Mouse (Mus musculus) hindbrain, embryonic 10.5 days (tissue): ENCODE data around the gene Padi2. TPM values are rescaled to one million over a fixed set of nuclear protein-coding genes. Genes with fewer than 3 reads are reported as not detected.
A peak's percentile ranks its signal among the peaks of the same experiment; 100 is the strongest.

ENCODE experiments used
- DNase-seq: peaks from one replicate; pipeline ENCODE4 v3.0.0-alpha.2; 2017; ENCODE audit warnings: low spot score
- H3K27ac ChIP-seq: fragments of 300-500 bp; sonication (generic); 2 replicates; pipeline ENCODE4 v1.5.1; 2016; ENCODE audit warnings: mild to moderate bottlenecking, moderate library complexity
- H3K27me3 ChIP-seq: fragments of 300-500 bp; sonication (generic); 2 replicates; pipeline ENCODE4 v1.6.1; 2016; ENCODE audit warnings: mild to moderate bottlenecking; ENCODE audit not compliant: poor library complexity, insufficient read depth, severe bottlenecking
- H3K36me3 ChIP-seq: fragments of 300-500 bp; sonication (generic); 2 replicates; pipeline ENCODE4 v1.6.1; 2016; ENCODE audit warnings: mild to moderate bottlenecking, moderate library complexity
- H3K4me1 ChIP-seq: fragments of 300-500 bp; sonication (generic); replicated peaks from 2 replicates; pipeline ENCODE4 v1.6.1; 2016; ENCODE audit warnings: mild to moderate bottlenecking
- H3K4me3 ChIP-seq: fragments of 300-500 bp; sonication (generic); 2 replicates; pipeline ENCODE4 v1.5.1; 2016; ENCODE audit warnings: mild to moderate bottlenecking, moderate library complexity
- H3K9me3 ChIP-seq: fragments of 300-500 bp; sonication (generic); 2 replicates; pipeline ENCODE4 v1.6.1; 2016; ENCODE audit warnings: mild to moderate bottlenecking, moderate library complexity
- WGBS: fragments of 180-500 bp; shearing (Covaris S2); methylation state at CpG from one replicate; pipeline ENCODE4 v1.1.7; 2016; 5-methylcytosine and 5-hydroxymethylcytosine counted together
- polyA plus RNA-seq: library from polyadenylated mRNA; unstranded; fragments of >200 nt; fragmentation: Nextera tagmentation; extraction: Ambion mirVana; gene quantifications from 2 replicates; pipeline ENCODE4 v1.2.1, GENCODE M21; 2016

Padi2 gene
- polyA plus RNA-seq, 1 experiment from 2014 or later, result 1.4 TPM

GRCm38 (mm10) chr4:140872686-140872992 lies 33.5 kb upstream of the Padi2 start:
- WGBS, result 78% methylated on average over 5 of the region's 5 CpGs
- H3K4me3 ChIP-seq, result no peak overlapping the region
- H3K9me3 ChIP-seq, result peaks cover 17% of the 10 kb centered on the region
- peaks cover 17% of the 10 kb centered on the region for H3K27me3 ChIP-seq
- H3K36me3 ChIP-seq, result no peaks in the 10 kb centered on the region
- H3K27ac ChIP-seq, result no peak overlapping the region
- H3K4me1 ChIP-seq, result peaks cover 19% of the 10 kb centered on the region
- DNase-seq, result no peak

DNA sequence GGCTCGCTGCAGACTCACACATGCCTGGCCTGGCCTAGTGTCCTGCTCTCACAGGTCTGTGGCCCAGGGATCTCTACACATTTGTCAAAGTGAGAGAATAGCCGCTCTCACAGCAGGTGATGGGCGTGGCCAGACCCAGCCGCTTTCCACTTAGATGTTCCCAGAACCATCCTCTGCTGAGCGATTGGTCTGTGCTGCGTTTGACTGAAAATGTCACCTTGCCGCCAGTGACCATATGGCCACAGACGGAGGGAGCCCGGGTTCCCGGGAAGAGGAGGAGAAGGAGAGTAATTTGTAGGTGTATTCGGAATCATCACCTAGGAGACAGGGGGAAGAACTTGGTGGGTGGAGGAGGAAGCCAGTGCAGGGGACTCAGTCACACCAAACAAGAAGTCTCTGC lies 33.1 kb upstream of the Padi2 start:
- Histone ChIP-seq H3K9me3 (peaks cover 17% of the 10 kb centered on the region), H3K36me3 (no peaks in the 10 kb centered on the region), H3K4me3 (no peak overlapping the region), H3K27me3 (peaks cover 15% of the 10 kb centered on the region), H3K27ac (no peak overlapping the region), H3K4me1 (peaks cover 19% of the 10 kb centered on the region)
- DNase-seq, result no peak
- 65% methylated on average over 11 of the region's 11 CpGs for WGBS

DNA sequence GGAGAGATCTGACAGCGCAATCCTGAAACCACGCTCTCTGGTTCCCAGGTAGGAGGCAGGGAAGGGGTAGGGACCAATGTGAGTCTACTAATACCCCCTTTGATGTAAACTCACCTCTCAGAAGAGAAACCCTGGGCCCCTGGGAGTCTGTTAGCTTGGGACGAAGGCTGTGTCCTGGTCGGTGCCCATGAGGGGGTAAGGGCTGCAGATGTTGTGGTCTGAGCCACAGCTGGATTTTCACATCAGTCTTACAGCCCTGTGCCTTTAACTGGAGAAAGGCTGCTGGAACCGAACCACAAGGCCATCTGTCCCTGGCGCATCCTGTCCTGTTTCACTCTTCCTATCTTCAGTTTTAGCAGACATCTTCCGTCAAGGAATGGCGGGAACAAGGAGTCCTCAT lies 30.0 kb upstream of the Padi2 start:
- peaks cover 17% of the 10 kb centered on the region for H3K9me3 ChIP-seq
- H3K36me3 ChIP-seq, result no peaks in the 10 kb centered on the region
- no peak for DNase-seq
- WGBS, result 89% methylated on average over 8 of the region's 8 CpGs
- H3K4me1 ChIP-seq, result peaks cover 10% of the 10 kb centered on the region; the same call in 1 of the 2 replicates
- no peak overlapping the region for H3K27ac ChIP-seq
- no peak overlapping the region for H3K4me3 ChIP-seq
- H3K27me3 ChIP-seq, result no peaks in the 10 kb centered on the region

DNA sequence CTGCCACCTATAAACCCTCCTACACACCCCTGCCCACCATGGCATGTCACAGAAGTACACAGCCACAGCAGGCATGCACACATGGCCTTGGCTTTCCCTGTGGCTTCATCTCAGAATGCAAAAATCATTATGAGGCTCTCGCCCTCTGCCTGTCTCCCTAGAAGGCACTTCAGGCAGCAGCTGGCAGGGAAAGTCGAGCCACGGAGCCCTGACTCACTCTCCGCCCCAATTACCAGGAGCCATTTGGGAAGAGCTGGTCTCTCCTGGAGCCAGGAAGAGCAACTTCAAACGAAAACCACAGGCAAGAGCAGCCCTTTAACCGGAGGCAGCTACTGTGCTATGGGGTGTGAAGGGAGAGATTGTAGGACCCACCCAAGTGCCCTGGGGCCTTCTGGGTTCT lies 29.5 kb upstream of the Padi2 start:
- H3K9me3 ChIP-seq, result peaks cover 17% of the 10 kb centered on the region
- H3K27me3 ChIP-seq, result no peaks in the 10 kb centered on the region
- H3K4me1 ChIP-seq, result peaks cover 10% of the 10 kb centered on the region; the same call in 1 of the 2 replicates
- no peak for DNase-seq
- H3K4me3 ChIP-seq, result no peak overlapping the region
- WGBS, result 71% methylated on average over 6 of the region's 6 CpGs
- H3K27ac ChIP-seq, result no peak overlapping the region
- H3K36me3 ChIP-seq, result no peaks in the 10 kb centered on the region

GRCm38 (mm10) chr4:140877441-140877840 lies 28.7 kb upstream of the Padi2 start:
- Histone ChIP-seq H3K9me3 (peaks cover 24% of the 10 kb centered on the region), H3K4me3 (no peak overlapping the region), H3K27ac (no peak overlapping the region), H3K4me1 (peaks cover 10% of the 10 kb centered on the region; the same call in 1 of the 2 replicates), H3K36me3 (no peaks in the 10 kb centered on the region), H3K27me3 (no peaks in the 10 kb centered on the region)
- DNase-seq, result no peak
- WGBS, result 74% methylated on average over 9 of the region's 9 CpGs

DNA sequence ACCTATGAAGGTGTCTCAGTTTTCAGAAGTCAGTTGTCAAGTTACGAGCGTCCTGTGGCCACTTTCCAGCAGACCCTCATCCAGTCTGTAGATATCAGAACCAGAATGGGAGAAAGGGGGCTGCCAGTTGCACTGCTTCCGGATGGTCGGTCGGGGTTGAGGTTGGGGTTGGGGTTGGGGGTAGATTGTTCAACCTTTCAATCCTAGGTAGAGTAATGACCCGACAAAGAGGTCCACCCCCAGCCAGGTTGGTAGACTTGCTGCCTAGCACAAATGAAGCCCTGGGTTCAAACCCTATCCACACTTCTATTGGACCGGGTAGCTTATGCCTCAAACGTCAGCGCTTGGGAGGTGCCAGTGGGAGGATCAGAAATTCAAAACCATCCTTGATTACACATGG lies 27.5 kb upstream of the Padi2 start:
- no peaks in the 10 kb centered on the region for H3K27me3 ChIP-seq
- no peak for DNase-seq
- peaks cover 10% of the 10 kb centered on the region; the same call in 1 of the 2 replicates for H3K4me1 ChIP-seq
- H3K4me3 ChIP-seq, result no peak overlapping the region
- no peak overlapping the region for H3K27ac ChIP-seq
- peaks cover 15% of the 10 kb centered on the region for H3K9me3 ChIP-seq
- 91% methylated on average over 9 of the region's 9 CpGs for WGBS
- H3K36me3 ChIP-seq, result no peaks in the 10 kb centered on the region

- no peaks in the 10 kb centered on the region for H3K27me3 ChIP-seq
- DNase-seq, result no peak
- 88% methylated on average over 6 of the region's 6 CpGs for WGBS
- no peak overlapping the region for H3K4me3 ChIP-seq
- H3K4me1 ChIP-seq, result peaks cover 15% of the 10 kb centered on the region; the same call in 1 of the 2 replicates
- H3K27ac ChIP-seq, result no peak overlapping the region
- no peaks in the 10 kb centered on the region for H3K36me3 ChIP-seq
- H3K9me3 ChIP-seq, result peaks cover 12% of the 10 kb centered on the region
Measured at GRCm38 (mm10) chr4:140879116-140879515, 27.0 kb upstream of the Padi2 start.

DNA sequence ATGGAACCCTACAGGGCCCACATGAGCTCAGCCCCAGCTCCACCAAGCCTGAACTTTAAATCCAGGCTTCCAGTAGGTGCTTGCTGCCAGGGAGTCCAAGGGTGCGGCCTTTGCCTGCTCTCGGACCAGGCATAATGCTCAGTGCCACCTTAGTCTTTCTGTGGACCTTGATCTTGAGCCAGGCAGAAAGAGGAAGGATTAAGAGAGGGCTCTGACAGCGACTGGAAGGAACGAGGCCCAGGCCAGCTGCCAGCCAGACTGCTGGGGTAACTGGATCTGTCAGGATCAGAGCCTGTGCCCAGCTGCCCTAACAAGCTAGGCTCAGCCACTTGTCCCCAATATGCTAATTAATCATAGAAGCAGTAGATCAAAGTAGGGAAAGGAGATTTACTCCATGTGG lies 26.4 kb upstream of the Padi2 start:
- Histone ChIP-seq H3K27ac (0 out of 2 replicates have a peak overlapping the region, but pooled peaks have one; percentile 23), H3K27me3 (no peaks in the 10 kb centered on the region), H3K4me1 (peaks cover 15% of the 10 kb centered on the region; the same call in 1 of the 2 replicates), H3K4me3 (no peak overlapping the region), H3K9me3 (peaks cover 13% of the 10 kb centered on the region), H3K36me3 (no peaks in the 10 kb centered on the region)
- 79% methylated on average over 4 of the region's 4 CpGs for WGBS
- no peak for DNase-seq

GRCm38 (mm10) chr4:140880207-140880606 lies 25.9 kb upstream of the Padi2 start:
- H3K9me3 ChIP-seq, result peaks cover 14% of the 10 kb centered on the region
- H3K4me3 ChIP-seq, result no peak overlapping the region
- H3K27ac ChIP-seq, result no peak overlapping the region
- 84% methylated on average over 3 of the region's 3 CpGs for WGBS
- H3K4me1 ChIP-seq, result peaks cover 15% of the 10 kb centered on the region; the same call in 1 of the 2 replicates
- no peaks in the 10 kb centered on the region for H3K27me3 ChIP-seq
- no peaks in the 10 kb centered on the region for H3K36me3 ChIP-seq
- no peak for DNase-seq

DNA sequence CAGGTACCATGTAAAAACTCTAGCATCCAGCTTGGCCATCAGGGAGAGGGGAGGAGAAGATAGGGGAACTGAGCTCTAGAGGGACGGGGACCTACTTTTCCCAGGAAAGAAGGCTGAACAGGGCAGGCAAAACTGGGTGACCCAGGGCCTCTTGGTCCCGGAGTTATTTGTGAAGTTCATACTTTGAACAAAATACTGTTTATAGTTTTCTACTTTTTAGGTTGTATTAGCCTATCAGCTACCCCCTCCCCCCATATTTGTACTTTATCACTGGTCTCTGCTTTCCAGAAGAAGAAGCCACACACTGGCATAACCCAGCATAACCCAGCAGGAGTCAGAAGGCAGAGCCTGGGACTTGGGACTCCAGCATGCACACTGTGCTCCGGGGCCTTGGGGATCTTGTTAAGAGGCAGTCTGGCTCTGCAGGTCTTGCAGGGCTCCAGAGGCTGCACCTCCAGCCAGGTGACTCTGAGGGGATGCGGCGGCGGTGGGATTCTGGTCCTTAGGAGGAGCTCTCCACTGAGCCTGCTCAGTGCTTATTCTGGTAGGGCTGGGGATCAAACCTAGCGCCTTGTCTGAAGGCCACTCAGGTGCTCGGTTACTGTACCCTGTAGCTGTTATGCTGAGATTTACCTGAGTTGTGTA lies 25.0 kb upstream of the Padi2 start:
- Histone ChIP-seq H3K36me3 (no peaks in the 10 kb centered on the region), H3K27ac (no peak overlapping the region), H3K4me1 (peaks cover 15% of the 10 kb centered on the region; the same call in 1 of the 2 replicates), H3K4me3 (no peak overlapping the region), H3K9me3 (peaks cover 14% of the 10 kb centered on the region), H3K27me3 (no peaks in the 10 kb centered on the region)
- DNase-seq, result no peak
- WGBS, result 87% methylated on average over 8 of the region's 8 CpGs

- no peak for DNase-seq
- Histone ChIP-seq H3K4me1 (peaks cover 15% of the 10 kb centered on the region; the same call in 1 of the 2 replicates), H3K36me3 (no peaks in the 10 kb centered on the region), H3K27ac (no peak overlapping the region), H3K4me3 (no peak overlapping the region), H3K9me3 (peaks cover 14% of the 10 kb centered on the region), H3K27me3 (no peaks in the 10 kb centered on the region)
- WGBS, result 94% methylated on average over 13 of the region's 13 CpGs
Measured at GRCm38 (mm10) chr4:140881771-140882170, 24.4 kb upstream of the Padi2 start.

DNA sequence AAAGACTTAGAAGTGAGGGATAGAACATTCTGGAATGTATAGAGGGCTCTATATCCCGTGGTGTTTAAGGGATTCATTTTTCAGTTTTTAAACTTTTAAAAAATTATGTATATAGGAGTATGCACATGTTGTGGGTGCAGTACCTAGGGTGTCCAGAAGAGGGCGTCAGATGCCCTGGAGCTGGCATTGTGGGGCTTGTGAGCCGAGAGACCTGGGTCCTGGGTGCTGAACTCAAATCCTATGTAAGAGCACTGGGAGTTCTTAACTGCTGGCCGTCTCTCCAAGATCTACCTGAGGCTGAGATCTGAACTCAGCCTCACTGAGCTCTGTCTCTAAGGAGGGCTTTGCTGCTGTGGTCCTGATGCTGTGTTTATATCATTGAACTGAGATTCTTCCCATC lies 23.8 kb upstream of the Padi2 start:
- no peak for DNase-seq

GRCm38 (mm10) chr4:140882981-140883380 lies 23.2 kb upstream of the Padi2 start:
- no peak overlapping the region for H3K27ac ChIP-seq
- peaks cover 7% of the 10 kb centered on the region; the same call in 1 of the 2 replicates for H3K4me1 ChIP-seq
- WGBS, result 95% methylated on average over 3 of the region's 3 CpGs
- H3K27me3 ChIP-seq, result no peaks in the 10 kb centered on the region
- peaks cover 14% of the 10 kb centered on the region for H3K9me3 ChIP-seq
- no peaks in the 10 kb centered on the region for H3K36me3 ChIP-seq
- no peak overlapping the region for H3K4me3 ChIP-seq
- no peak for DNase-seq

More for the DNA sequence above, 23.8 kb upstream of the Padi2 start:
- H3K9me3 ChIP-seq, result peaks cover 14% of the 10 kb centered on the region
- no peaks in the 10 kb centered on the region for H3K27me3 ChIP-seq
- H3K4me1 ChIP-seq, result peaks cover 14% of the 10 kb centered on the region; the same call in 1 of the 2 replicates
- H3K27ac ChIP-seq, result no peak overlapping the region
- H3K4me3 ChIP-seq, result no peak overlapping the region
- H3K36me3 ChIP-seq, result no peaks in the 10 kb centered on the region
- 65% methylated on average over 4 of the region's 4 CpGs for WGBS
